Mouse (Mus musculus) brain, embryonic 14.5 days (tissue): ENCODE measurements around the gene Spata25.

Experiments
- CTCF ChIP-seq: fragments of 200-500 bp; IDR thresholded peaks from 2 replicates; pipeline ENCODE4 v1.5.1; 2012; ENCODE audit warnings: inconsistent platforms, mild to moderate bottlenecking, moderate library complexity, borderline replicate concordance; ENCODE audit not compliant: insufficient read depth, insufficient read length; ENCODE audit errors: extremely low read depth
- POLR2A ChIP-seq: fragments of 200-500 bp; IDR thresholded peaks from 2 replicates; pipeline ENCODE4 v1.6.1; 2012; ENCODE audit warnings: mild to moderate bottlenecking, inconsistent platforms, borderline replicate concordance; ENCODE audit not compliant: poor library complexity, insufficient read depth, insufficient read length, severe bottlenecking; ENCODE audit errors: extremely low read depth

DNA sequence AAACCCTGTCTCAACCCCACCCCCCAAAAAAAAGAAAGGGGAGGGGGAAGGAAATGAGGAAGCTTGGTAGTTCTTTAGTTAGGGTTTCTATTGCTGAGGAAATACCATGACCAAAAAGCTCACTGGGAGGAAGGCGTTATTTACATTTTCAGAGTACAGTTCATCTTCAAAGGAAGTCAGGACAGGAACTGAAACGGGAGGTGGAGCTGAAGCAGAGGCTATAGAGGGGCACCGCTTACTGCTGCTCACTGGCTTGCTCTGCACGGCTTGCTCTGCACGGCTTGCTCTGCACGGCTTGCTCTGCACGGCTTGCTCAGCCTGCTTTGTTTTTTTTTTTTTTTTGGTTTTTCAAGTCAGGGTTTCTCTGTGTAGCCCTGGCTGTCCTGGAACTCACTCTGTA lies 40.2 kb upstream of the Spata25 start:
- no peak for TF ChIP-seq CTCF
- TF ChIP-seq POLR2A = no peak
